Mouse (Mus musculus) thymus, postnatal 36 days (tissue): ENCODE data around the gene Begain.

Experiments used
- DNase-seq, 2 experiments: peaks; one replicate each; pipeline ENCODE4 v3.0.0; 2022; ENCODE audit warnings: mixed read lengths in 2 of 2

Begain gene

GRCm38 (mm10) chr12:109049949-109050348 lies 18.1 kb downstream of the Begain start:
- no peak for DNase-seq

GRCm38 (mm10) chr12:109045581-109045980 lies 22.4 kb downstream of the Begain start:
- no peak for DNase-seq

- no peak for DNase-seq
These were observed 23.5 kb downstream of the Begain start for GRCm38 (mm10) chr12:109044497-109044896.

- DNase-seq, result no peak
These were observed 28.7 kb downstream of the Begain start for GRCm38 (mm10) chr12:109039311-109039710.

GRCm38 (mm10) chr12:109038179-109038819 lies 29.7 kb downstream of the Begain start:
- no peak for DNase-seq

GRCm38 (mm10) chr12:109037026-109037425 lies 31.0 kb downstream of the Begain start:
- DNase-seq, result no peak

- peak in 1 of 2 experiments; percentile 20 for DNase-seq
These were observed 44.2 kb downstream of the Begain start for GRCm38 (mm10) chr12:109023780-109024179.

- DNase-seq, result no peak
These were observed 45.1 kb downstream of the Begain start for GRCm38 (mm10) chr12:109022966-109023365.

GRCm38 (mm10) chr12:109022181-109022691 lies 45.8 kb downstream of the Begain start:
- no peak for DNase-seq

GRCm38 (mm10) chr12:109010070-109010649 lies 57.9 kb downstream of the Begain start:
- no peak for DNase-seq

GRCm38 (mm10) chr12:109002978-109003377 lies 65.0 kb downstream of the Begain start:
- no peak for DNase-seq

GRCm38 (mm10) chr12:108997249-108997648 lies 70.8 kb downstream of the Begain start:
- DNase-seq, result no peak

GRCm38 (mm10) chr12:108995976-108996636 lies 71.9 kb downstream of the Begain start:
- no peak for DNase-seq

- DNase-seq, result peak; percentile 61 to 67
These were observed 73.5 kb downstream of the Begain start for GRCm38 (mm10) chr12:108994436-108995031.

GRCm38 (mm10) chr12:108993046-108993445 lies 75.0 kb downstream of the Begain start:
- DNase-seq, result no peak

GRCm38 (mm10) chr12:108990425-108990824 lies 77.6 kb downstream of the Begain start:
- DNase-seq, result no peak

GRCm38 (mm10) chr12:108987448-108987847 lies 80.6 kb downstream of the Begain start:
- DNase-seq, result no peak

- no peak for DNase-seq
These were observed 83.0 kb downstream of the Begain start for GRCm38 (mm10) chr12:108985025-108985424.

- no peak for DNase-seq
These were observed 83.5 kb downstream of the Begain start for GRCm38 (mm10) chr12:108984471-108984870.

GRCm38 (mm10) chr12:108983496-108983895 lies 84.5 kb downstream of the Begain start:
- DNase-seq, result peak; percentile 10 to 26

GRCm38 (mm10) chr12:108982684-108982960 lies 85.4 kb downstream of the Begain start:
- no peak for DNase-seq
